Mouse (Mus musculus): ENCODE measurements around the gene Alg14. TPM values are rescaled to one million over a fixed set of nuclear protein-coding genes. Genes with fewer than 3 reads are reported as not detected.

The Alg14 gene
- polyA plus RNA-seq, 1 experiment, result 12.3 TPM

DNA sequence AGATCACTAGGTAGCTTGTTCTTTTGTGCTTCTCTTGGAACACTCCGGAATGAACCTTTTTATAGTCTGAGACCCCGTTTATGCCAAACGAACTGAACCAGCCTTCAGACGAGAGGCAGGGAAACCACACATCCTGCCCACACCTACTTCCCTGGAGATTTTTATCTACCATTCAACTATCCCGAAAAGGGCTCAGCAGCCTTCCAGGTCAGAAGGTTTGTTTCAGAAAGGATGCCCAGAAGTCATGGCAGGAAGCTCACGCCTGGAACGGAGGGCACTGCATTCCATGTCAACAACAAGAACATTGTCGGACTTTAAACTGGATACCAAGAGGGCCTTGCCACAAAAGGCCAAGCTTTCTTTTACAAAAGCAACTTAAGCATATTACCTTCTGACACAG lies 73.6 kb downstream of the Alg14 start:
- Histone ChIP-seq H3K79me3 (ENCODE audit: low read depth) (no peaks in the 10 kb centered on the region), H3K27me3 (ENCODE audit: control insufficient read depth, insufficient read depth, insufficient read length) (no peaks in the 10 kb centered on the region), H3K79me2 (ENCODE audit: control insufficient read depth, insufficient read depth) (no peaks in the 10 kb centered on the region), H3ac (ENCODE audit: control insufficient read depth, insufficient read length, low read depth) (no peak overlapping the region), H3K4me3 (ENCODE audit: insufficient read depth, poor library complexity, severe bottlenecking) (no peak overlapping the region), H3K36me3 (ENCODE audit: control insufficient read depth, insufficient read depth) (no peaks in the 10 kb centered on the region)
- TF ChIP-seq CEBPB (IDR thresholded peaks at IDR 0.05; ENCODE audit: low read depth), result no peak
- TF ChIP-seq MYOD1 (IDR thresholded peaks at IDR 0.05; ENCODE audit: control insufficient read depth, insufficient read length, low read depth), result no peak
- TF ChIP-seq MAX (IDR thresholded peaks at IDR 0.05), result no peak
- no peak for TF ChIP-seq CTCF (IDR thresholded peaks at IDR 0.05; ENCODE audit: control insufficient read depth, insufficient read depth, insufficient read length)
- no peak for TF ChIP-seq MYOG (IDR thresholded peaks at IDR 0.05; ENCODE audit: control insufficient read depth, extremely low read depth, insufficient read length)
- no peak for TF ChIP-seq USF1 (IDR thresholded peaks at IDR 0.05; ENCODE audit: low read depth)
- TF ChIP-seq FOSL1 (IDR thresholded peaks at IDR 0.05; ENCODE audit: insufficient read depth, low read length, poor library complexity, severe bottlenecking), result no peak

DNA sequence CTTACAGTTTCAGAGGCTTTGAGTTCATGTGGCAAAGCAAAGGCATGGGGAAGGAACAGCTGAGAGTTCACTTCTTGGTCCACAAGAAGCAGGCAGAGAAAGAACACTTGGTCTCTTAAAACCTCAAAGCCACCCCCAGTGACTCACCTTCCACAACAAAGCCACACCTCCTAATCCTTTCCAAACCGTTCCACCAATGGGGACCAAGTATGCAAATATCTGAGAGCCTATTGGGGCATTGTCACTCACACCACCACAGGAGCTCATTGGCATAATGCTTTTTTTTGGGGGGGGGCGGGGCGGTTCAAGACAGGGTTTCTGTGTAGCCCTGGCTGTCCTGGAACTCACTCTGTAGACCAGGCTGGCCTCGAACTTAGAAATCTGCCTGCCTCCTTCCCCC lies 77.0 kb downstream of the Alg14 start:
- TF ChIP-seq MYOG (IDR thresholded peaks at IDR 0.05; ENCODE audit: control insufficient read depth, extremely low read depth, insufficient read length), result no peak
- TF ChIP-seq MYOD1 (IDR thresholded peaks at IDR 0.05; ENCODE audit: control insufficient read depth, insufficient read length, low read depth), result no peak
- no peak for TF ChIP-seq USF1 (IDR thresholded peaks at IDR 0.05; ENCODE audit: low read depth)
- TF ChIP-seq CTCF (IDR thresholded peaks at IDR 0.05; ENCODE audit: control insufficient read depth, insufficient read depth, insufficient read length), result no peak
- no peaks in the 10 kb centered on the region for H3K79me3 ChIP-seq (ENCODE audit: low read depth)
- no peaks in the 10 kb centered on the region for H3K36me3 ChIP-seq (ENCODE audit: control insufficient read depth, insufficient read depth)

GRCm38 (mm10) chr3:121369517-121369916 lies 77.9 kb downstream of the Alg14 start:
- Histone ChIP-seq H3K79me2 (ENCODE audit: control insufficient read depth, insufficient read depth) (no peaks in the 10 kb centered on the region), H3K36me3 (ENCODE audit: control insufficient read depth, insufficient read depth) (no peaks in the 10 kb centered on the region), H3K4me3 (ENCODE audit: insufficient read depth, poor library complexity, severe bottlenecking) (no peak overlapping the region), H3ac (ENCODE audit: control insufficient read depth, insufficient read length, low read depth) (no peak overlapping the region), H3K27me3 (ENCODE audit: control insufficient read depth, insufficient read depth, insufficient read length) (no peaks in the 10 kb centered on the region), H3K79me3 (ENCODE audit: low read depth) (no peaks in the 10 kb centered on the region)
- TF ChIP-seq MYOD1 (IDR thresholded peaks at IDR 0.05; ENCODE audit: control insufficient read depth, insufficient read length, low read depth) (no peak), MAX (IDR thresholded peaks at IDR 0.05) (no peak), USF1 (IDR thresholded peaks at IDR 0.05; ENCODE audit: low read depth) (no peak), MYOG (IDR thresholded peaks at IDR 0.05; ENCODE audit: control insufficient read depth, extremely low read depth, insufficient read length) (no peak), CTCF (IDR thresholded peaks at IDR 0.05; ENCODE audit: control insufficient read depth, insufficient read depth, insufficient read length) (no peak), FOSL1 (IDR thresholded peaks at IDR 0.05; ENCODE audit: insufficient read depth, low read length, poor library complexity, severe bottlenecking) (no peak), CEBPB (IDR thresholded peaks at IDR 0.05; ENCODE audit: low read depth) (no peak)

More for the DNA sequence above, 77.0 kb downstream of the Alg14 start:
- H3K79me2 ChIP-seq (ENCODE audit: control insufficient read depth, insufficient read depth), result no peaks in the 10 kb centered on the region
- H3K4me3 ChIP-seq (ENCODE audit: insufficient read depth, poor library complexity, severe bottlenecking), result no peak overlapping the region
- no peaks in the 10 kb centered on the region for H3K27me3 ChIP-seq (ENCODE audit: control insufficient read depth, insufficient read depth, insufficient read length)
- H3ac ChIP-seq (ENCODE audit: control insufficient read depth, insufficient read length, low read depth), result no peak overlapping the region

DNA sequence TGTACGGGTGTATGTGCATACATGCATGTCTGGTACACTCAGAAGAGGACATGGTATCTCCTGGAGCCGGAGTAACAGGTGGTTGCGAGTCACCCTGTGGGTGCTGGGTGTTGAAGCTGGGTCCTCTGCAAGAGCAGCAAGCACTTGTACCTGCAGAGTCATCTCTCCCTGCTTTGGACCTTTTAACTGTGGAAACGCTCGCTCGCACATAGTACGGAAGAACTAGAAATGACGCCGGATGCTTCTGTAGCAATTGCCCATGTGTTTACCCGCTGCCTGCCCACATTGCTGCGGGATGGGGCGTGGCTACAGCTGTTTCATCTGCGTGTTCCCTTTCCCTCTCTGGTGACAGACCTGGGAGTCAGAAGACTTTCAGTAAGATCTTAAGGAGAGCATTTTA lies 78.7 kb downstream of the Alg14 start:
- Histone ChIP-seq H3ac (ENCODE audit: control insufficient read depth, insufficient read length, low read depth) (no peak overlapping the region), H3K79me2 (ENCODE audit: control insufficient read depth, insufficient read depth) (no peaks in the 10 kb centered on the region), H3K79me3 (ENCODE audit: low read depth) (no peaks in the 10 kb centered on the region), H3K36me3 (ENCODE audit: control insufficient read depth, insufficient read depth) (no peaks in the 10 kb centered on the region), H3K27me3 (ENCODE audit: control insufficient read depth, insufficient read depth, insufficient read length) (no peaks in the 10 kb centered on the region), H3K4me3 (ENCODE audit: insufficient read depth, poor library complexity, severe bottlenecking) (no peak overlapping the region)
- no peak for TF ChIP-seq CEBPB (IDR thresholded peaks at IDR 0.05; ENCODE audit: low read depth)
- TF ChIP-seq FOSL1 (IDR thresholded peaks at IDR 0.05; ENCODE audit: insufficient read depth, low read length, poor library complexity, severe bottlenecking), result no peak
- TF ChIP-seq MAX (IDR thresholded peaks at IDR 0.05), result no peak
- peak; percentile 61 for TF ChIP-seq MYOD1 (IDR thresholded peaks at IDR 0.05; ENCODE audit: control insufficient read depth, insufficient read length, low read depth)

DNA sequence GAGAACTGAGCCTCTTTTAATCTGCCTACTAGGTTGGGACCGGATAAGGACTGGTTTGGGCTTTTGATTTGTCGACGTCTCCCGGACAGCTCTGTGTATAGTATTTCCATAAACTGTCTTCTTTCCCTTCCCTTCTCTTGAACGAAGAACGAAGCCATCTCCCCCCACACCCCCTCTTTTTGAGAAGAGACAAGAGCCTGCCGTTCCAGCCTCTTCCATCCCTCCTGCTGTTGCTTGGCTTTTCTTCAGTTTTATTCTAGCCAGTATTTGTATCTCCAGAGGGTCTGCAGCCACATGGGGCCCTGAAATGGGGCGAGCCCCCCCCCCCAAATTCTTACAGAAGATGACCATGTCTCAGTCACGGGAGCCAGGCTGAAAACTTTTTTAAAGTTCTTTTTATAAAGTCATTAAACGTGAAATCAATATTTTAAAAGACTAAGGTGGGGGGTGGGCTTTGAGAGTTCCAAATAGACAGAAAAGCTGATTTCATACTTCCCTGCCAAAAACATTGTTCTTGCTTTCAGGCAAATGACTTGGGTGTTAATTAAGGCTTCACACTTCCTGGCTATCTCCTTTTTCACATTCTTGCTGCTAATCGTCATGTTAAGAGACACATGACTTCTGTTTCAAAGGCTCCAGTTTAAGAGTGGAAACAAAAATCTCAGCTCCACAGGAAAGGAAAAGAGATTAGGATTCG lies 79.4 kb downstream of the Alg14 start:
- H3K4me3 ChIP-seq (ENCODE audit: insufficient read depth, poor library complexity, severe bottlenecking), result no peak overlapping the region
- H3K79me2 ChIP-seq (ENCODE audit: control insufficient read depth, insufficient read depth), result no peaks in the 10 kb centered on the region
- no peaks in the 10 kb centered on the region for H3K27me3 ChIP-seq (ENCODE audit: control insufficient read depth, insufficient read depth, insufficient read length)
- H3K36me3 ChIP-seq (ENCODE audit: control insufficient read depth, insufficient read depth), result no peaks in the 10 kb centered on the region
- H3ac ChIP-seq (ENCODE audit: control insufficient read depth, insufficient read length, low read depth), result no peak overlapping the region
- TF ChIP-seq FOSL1 (IDR thresholded peaks at IDR 0.05; ENCODE audit: insufficient read depth, low read length, poor library complexity, severe bottlenecking) (no peak), USF1 (IDR thresholded peaks at IDR 0.05; ENCODE audit: low read depth) (no peak), MYOD1 (IDR thresholded peaks at IDR 0.05; ENCODE audit: control insufficient read depth, insufficient read length, low read depth) (no peak), MAX (IDR thresholded peaks at IDR 0.05) (no peak), MYOG (IDR thresholded peaks at IDR 0.05; ENCODE audit: control insufficient read depth, extremely low read depth, insufficient read length) (no peak), CTCF (IDR thresholded peaks at IDR 0.05; ENCODE audit: control insufficient read depth, insufficient read depth, insufficient read length) (no peak), CEBPB (IDR thresholded peaks at IDR 0.05; ENCODE audit: low read depth) (no peak)
- no peaks in the 10 kb centered on the region for H3K79me3 ChIP-seq (ENCODE audit: low read depth)

Measured in C2C12 (cell line).